Mouse (Mus musculus): ENCODE data around the gene Naa25. TPM values are rescaled to one million over a fixed set of nuclear protein-coding genes. Genes with fewer than 3 reads are reported as not detected.

Naa25 gene
- polyA plus RNA-seq, 1 experiment, result 8.1 TPM

DNA sequence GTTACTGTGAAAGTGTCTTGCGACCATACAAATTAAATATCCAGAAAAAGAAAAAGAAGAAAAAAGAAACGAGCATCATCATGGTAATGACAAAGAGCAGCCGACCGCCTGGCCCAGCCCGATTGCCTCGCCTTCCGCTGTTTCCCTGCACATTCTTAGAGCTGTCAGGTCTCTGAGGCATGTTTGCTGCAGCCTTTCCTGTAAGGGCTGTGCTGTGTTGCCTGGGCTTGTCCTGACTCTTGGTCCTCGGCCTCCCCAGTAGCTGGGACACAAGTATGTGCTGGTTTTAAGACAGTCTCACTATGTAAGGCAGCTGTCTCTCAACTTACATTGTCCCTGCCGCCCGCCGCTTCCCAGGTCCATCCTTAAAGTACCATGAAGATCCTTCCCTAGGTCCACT lies 41.0 kb downstream of the Naa25 start:
- H3K27ac ChIP-seq (ENCODE audit: insufficient read depth, low read depth, low read length), result no peak overlapping the region
- peaks cover 2% of the 10 kb centered on the region; the same call in 1 of the 2 replicates for H3K36me3 ChIP-seq (ENCODE audit: control insufficient read depth, insufficient read depth, low read length)
- 94% methylated on average over 11 of the region's 11 CpGs for WGBS
- H3K4me3 ChIP-seq (ENCODE audit: insufficient read depth, low read depth, low read length), result no peak overlapping the region
- no peaks in the 10 kb centered on the region for H3K27me3 ChIP-seq (replicated peaks; ENCODE audit: control insufficient read depth, insufficient read depth, low read length)
- no peak for DNase-seq
- no peaks in the 10 kb centered on the region for H3K4me1 ChIP-seq (ENCODE audit: control insufficient read depth, insufficient read depth, low read length)
- TF ChIP-seq CTCF (conservative IDR thresholded peaks at IDR 0.05; ENCODE audit: insufficient read depth, insufficient read length, low read depth, low read length) (no peak), POLR2A (IDR thresholded peaks at IDR 0.05; ENCODE audit: low read depth, low read length) (no peak)

DNA sequence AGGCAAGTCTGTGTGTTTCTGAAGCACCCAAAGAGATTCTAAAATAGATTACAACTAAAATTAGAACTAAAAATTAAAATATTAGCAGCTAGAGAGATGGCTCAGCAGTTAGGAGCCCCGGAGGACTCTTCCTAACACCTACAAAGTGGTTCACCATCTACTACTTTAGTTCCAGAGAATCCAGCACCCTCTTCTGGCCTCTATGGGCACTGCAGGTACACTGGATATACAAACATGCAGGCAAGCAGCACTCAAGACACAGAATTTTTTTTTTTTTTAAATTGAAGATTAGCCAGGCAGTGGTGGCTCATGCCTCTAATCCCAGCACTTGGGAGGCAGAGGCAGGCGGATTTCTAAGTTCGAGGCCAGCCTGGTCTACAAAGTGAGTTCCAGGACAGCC lies 45.8 kb downstream of the Naa25 start:
- 95% methylated on average over 3 of the region's 3 CpGs for WGBS
- Histone ChIP-seq H3K4me1 (ENCODE audit: control insufficient read depth, insufficient read depth, low read length) (no peaks in the 10 kb centered on the region), H3K27me3 (replicated peaks; ENCODE audit: control insufficient read depth, insufficient read depth, low read length) (no peaks in the 10 kb centered on the region), H3K4me3 (ENCODE audit: insufficient read depth, low read depth, low read length) (no peak overlapping the region), H3K36me3 (ENCODE audit: control insufficient read depth, insufficient read depth, low read length) (peaks cover 6% of the 10 kb centered on the region), H3K27ac (ENCODE audit: insufficient read depth, low read depth, low read length) (no peak overlapping the region)
- peak; percentile 74 for DNase-seq
- TF ChIP-seq POLR2A (IDR thresholded peaks at IDR 0.05; ENCODE audit: low read depth, low read length), result no peak
- peak; percentile 39 for TF ChIP-seq CTCF (conservative IDR thresholded peaks at IDR 0.05; ENCODE audit: insufficient read depth, insufficient read length, low read depth, low read length)

DNA sequence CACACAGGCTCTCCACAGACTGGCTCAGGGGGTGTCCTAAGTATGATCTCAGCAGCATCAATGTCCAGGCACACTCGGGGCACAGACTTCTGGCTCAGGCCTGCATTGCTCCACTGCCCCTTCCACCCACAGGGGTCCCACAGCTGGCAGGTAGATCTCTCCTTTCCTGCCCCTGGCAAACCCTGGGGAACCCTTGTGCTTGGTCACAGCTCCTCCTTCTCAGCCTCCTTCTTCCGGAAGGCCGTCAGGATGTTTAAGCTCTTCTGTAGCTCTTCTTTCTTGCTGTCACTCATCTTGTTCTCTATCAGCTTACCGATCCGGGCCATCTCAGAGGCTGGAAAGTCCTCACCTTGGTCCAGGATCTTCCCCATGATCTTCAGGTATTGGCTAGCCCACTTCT lies 47.1 kb downstream of the Naa25 start:
- peaks cover 6% of the 10 kb centered on the region for H3K36me3 ChIP-seq (ENCODE audit: control insufficient read depth, insufficient read depth, low read length)

DNA sequence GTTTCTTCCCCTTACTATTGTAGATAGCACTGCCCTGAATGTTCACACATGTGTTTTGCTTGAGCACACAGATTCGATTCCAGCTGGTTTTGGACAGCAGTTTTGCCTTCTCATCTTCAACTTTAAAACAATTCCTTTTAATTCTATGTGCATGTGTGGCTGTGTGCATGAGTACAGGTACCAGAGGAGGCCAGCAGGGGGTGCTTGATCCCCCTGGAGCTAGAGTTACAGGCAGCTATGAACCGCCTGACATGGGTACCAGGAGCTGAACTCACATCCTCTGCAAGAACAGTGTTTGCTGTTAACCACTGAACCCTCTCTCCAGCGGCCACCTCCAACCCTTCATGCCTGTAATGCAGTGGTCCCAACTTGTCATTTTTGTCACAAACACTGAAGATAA lies 50.7 kb downstream of the Naa25 start:
- no peak overlapping the region for H3K4me3 ChIP-seq (ENCODE audit: insufficient read depth, low read depth, low read length)
- peaks cover 4% of the 10 kb centered on the region for H3K36me3 ChIP-seq (ENCODE audit: control insufficient read depth, insufficient read depth, low read length)
- H3K27me3 ChIP-seq (replicated peaks; ENCODE audit: control insufficient read depth, insufficient read depth, low read length), result no peaks in the 10 kb centered on the region
- peak; percentile 25 for DNase-seq
- WGBS, result 85% methylated on average over 3 of the region's 3 CpGs
- peaks cover 12% of the 10 kb centered on the region; the same call in 1 of the 2 replicates for H3K4me1 ChIP-seq (ENCODE audit: control insufficient read depth, insufficient read depth, low read length)
- TF ChIP-seq CTCF (conservative IDR thresholded peaks at IDR 0.05; ENCODE audit: insufficient read depth, insufficient read length, low read depth, low read length), result peak; percentile 47
- no peak for TF ChIP-seq POLR2A (IDR thresholded peaks at IDR 0.05; ENCODE audit: low read depth, low read length)
- H3K27ac ChIP-seq (ENCODE audit: insufficient read depth, low read depth, low read length), result no peak overlapping the region

More for the DNA sequence above, 47.1 kb downstream of the Naa25 start:
- WGBS, result 86% methylated on average over 5 of the region's 5 CpGs
- H3K27me3 ChIP-seq (replicated peaks; ENCODE audit: control insufficient read depth, insufficient read depth, low read length), result no peaks in the 10 kb centered on the region
- no peak for DNase-seq
- TF ChIP-seq CTCF (conservative IDR thresholded peaks at IDR 0.05; ENCODE audit: insufficient read depth, insufficient read length, low read depth, low read length) (no peak), POLR2A (IDR thresholded peaks at IDR 0.05; ENCODE audit: low read depth, low read length) (no peak)
- H3K27ac ChIP-seq (ENCODE audit: insufficient read depth, low read depth, low read length), result no peak overlapping the region
- H3K4me3 ChIP-seq (ENCODE audit: insufficient read depth, low read depth, low read length), result no peak overlapping the region
- H3K4me1 ChIP-seq (ENCODE audit: control insufficient read depth, insufficient read depth, low read length), result no peaks in the 10 kb centered on the region; the same call in 1 of the 2 replicates

DNA sequence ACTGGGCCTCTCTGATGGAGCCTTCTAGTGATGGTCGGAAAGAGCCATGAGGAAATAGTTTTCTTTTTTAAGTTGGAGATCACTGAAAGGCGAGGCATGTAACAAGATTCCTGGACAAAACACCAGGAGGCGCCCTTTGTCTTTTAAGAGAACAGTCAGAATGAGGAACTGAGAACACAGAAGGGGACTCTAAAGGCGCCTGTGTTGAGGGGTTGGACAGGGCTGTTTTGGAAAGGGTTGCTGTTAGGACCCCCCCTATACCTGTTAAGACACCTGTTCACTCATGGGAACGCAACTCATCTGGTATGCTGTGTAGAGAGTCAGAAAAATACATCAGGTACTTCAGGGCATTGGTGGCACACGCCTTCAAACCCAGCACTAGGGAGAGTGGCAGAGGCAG lies 52.2 kb downstream of the Naa25 start:
- peak; percentile 69 for DNase-seq
- H3K4me1 ChIP-seq (ENCODE audit: control insufficient read depth, insufficient read depth, low read length), result peaks cover 20% of the 10 kb centered on the region; the same call in 1 of the 2 replicates
- TF ChIP-seq POLR2A (IDR thresholded peaks at IDR 0.05; ENCODE audit: low read depth, low read length), result no peak
- no peak for TF ChIP-seq CTCF (conservative IDR thresholded peaks at IDR 0.05; ENCODE audit: insufficient read depth, insufficient read length, low read depth, low read length)
- H3K36me3 ChIP-seq (ENCODE audit: control insufficient read depth, insufficient read depth, low read length), result peaks cover 2% of the 10 kb centered on the region
- H3K27me3 ChIP-seq (replicated peaks; ENCODE audit: control insufficient read depth, insufficient read depth, low read length), result no peaks in the 10 kb centered on the region
- H3K27ac ChIP-seq (ENCODE audit: insufficient read depth, low read depth, low read length), result no peak overlapping the region
- WGBS, result 57% methylated on average over 6 of the region's 6 CpGs
- no peak overlapping the region for H3K4me3 ChIP-seq (ENCODE audit: insufficient read depth, low read depth, low read length)

DNA sequence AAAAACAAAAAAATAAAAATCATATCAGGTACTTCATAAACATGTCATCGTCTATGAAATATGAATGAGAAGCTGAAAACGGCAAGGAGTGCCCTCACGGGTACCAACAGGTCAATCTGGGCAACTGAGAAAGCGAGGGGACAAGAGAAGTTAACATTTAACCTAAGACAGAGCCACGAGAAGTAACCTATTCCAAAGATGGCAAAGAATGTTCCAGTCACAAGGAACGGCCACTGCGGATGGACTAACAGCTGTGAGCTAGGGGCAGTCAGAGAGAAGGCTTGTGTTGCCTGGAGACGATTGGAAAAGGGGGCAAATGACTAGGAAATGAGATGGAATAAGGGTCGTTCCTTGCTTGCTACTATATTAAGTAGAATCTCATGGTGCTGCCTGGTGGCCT lies 52.7 kb downstream of the Naa25 start:
- 39% methylated on average over 9 of the region's 9 CpGs for WGBS
- peak; percentile 81 for DNase-seq
- Histone ChIP-seq H3K36me3 (ENCODE audit: control insufficient read depth, insufficient read depth, low read length) (peaks cover 2% of the 10 kb centered on the region; the same call in 1 of the 2 replicates), H3K27ac (ENCODE audit: insufficient read depth, low read depth, low read length) (0 out of 2 replicates have a peak overlapping the region, but pooled peaks have one; percentile 3), H3K27me3 (replicated peaks; ENCODE audit: control insufficient read depth, insufficient read depth, low read length) (no peaks in the 10 kb centered on the region), H3K4me1 (ENCODE audit: control insufficient read depth, insufficient read depth, low read length) (peaks cover 20% of the 10 kb centered on the region; the same call in 1 of the 2 replicates), H3K4me3 (ENCODE audit: insufficient read depth, low read depth, low read length) (no peak overlapping the region)
- TF ChIP-seq CTCF (conservative IDR thresholded peaks at IDR 0.05; ENCODE audit: insufficient read depth, insufficient read length, low read depth, low read length), result no peak

DNA sequence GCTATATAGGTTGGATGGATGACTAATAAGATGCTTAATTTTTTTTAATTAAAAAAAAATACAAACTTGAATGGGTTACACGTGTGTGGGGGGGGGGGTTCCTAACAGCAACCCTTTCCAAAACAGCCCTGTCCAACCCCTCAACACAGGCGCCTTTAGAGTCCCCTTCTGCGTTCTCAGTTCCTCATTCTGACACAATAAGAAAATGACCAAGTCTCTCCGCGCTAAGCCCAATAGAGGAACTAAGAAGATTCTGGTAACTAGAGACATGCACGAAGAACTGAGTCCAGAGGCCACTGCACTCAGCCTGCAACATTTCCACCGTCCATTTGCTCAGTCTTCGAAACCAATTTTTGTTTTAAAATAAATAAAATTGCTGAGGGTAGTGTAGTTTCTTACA lies 53.5 kb downstream of the Naa25 start:
- no peaks in the 10 kb centered on the region for H3K27me3 ChIP-seq (replicated peaks; ENCODE audit: control insufficient read depth, insufficient read depth, low read length)
- peak; percentile 33 for DNase-seq
- H3K4me3 ChIP-seq (ENCODE audit: insufficient read depth, low read depth, low read length), result peak overlapping the region; percentile 83
- H3K36me3 ChIP-seq (ENCODE audit: control insufficient read depth, insufficient read depth, low read length), result peaks cover 2% of the 10 kb centered on the region; the same call in 1 of the 2 replicates
- H3K4me1 ChIP-seq (ENCODE audit: control insufficient read depth, insufficient read depth, low read length), result peaks cover 20% of the 10 kb centered on the region; the same call in 1 of the 2 replicates
- H3K27ac ChIP-seq (ENCODE audit: insufficient read depth, low read depth, low read length), result no peak overlapping the region; the same call in 1 of the 2 replicates
- WGBS, result 10% methylated on average over 8 of the region's 8 CpGs
- TF ChIP-seq POLR2A (IDR thresholded peaks at IDR 0.05; ENCODE audit: low read depth, low read length) (no peak), CTCF (conservative IDR thresholded peaks at IDR 0.05; ENCODE audit: insufficient read depth, insufficient read length, low read depth, low read length) (no peak)

Measured in kidney, adult 2 months (tissue).